Mouse (Mus musculus): ENCODE measurements at regions not wholly inside any gene's neighbourhood (a gene's known extent, or its start where the extent isn't known, plus 50 kb on each side); places are given as distances from the start of the nearest gene placed in this dataset.

DNA sequence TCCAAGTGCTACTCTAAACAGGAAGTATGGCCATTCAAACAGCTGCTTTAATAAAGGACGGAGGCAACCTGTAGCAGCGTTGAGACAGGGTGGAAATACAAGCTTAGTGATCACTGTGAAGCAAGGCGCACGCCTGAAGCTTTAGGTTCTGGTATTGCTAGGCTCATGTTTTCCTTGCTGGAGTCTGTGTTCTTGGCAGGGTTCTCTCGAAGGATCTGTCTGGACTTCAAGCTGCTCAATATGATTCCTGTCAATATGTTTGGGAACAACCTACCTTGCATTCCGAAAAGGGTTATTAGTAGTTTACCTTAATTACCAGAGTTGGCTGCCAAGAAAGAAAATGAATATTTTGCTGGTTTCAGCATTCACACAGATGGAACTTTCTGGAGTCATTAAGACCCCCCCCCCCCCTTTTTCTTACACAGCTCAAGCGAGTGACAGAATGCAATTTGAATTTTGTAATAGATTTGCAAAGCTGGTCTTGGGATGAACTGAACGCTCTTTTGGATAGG, 145.1 kb upstream of the Tmpo start:
- Histone ChIP-seq H3K27ac (ENCODE audit: low read depth) (no peak overlapping the region), H3K9ac (no peak overlapping the region), H3K4me2 (no peak overlapping the region), H3K4me1 (ENCODE audit: insufficient read depth) (no peaks in the 10 kb centered on the region), H3K27me3 (ENCODE audit: insufficient read depth, low read length) (no peaks in the 10 kb centered on the region), H3K36me3 (ENCODE audit: insufficient read depth) (no peaks in the 10 kb centered on the region), H3K4me3 (ENCODE audit: low read depth, low read length) (no peak overlapping the region), H3K9me3 (ENCODE audit: low read depth, low read length) (no peaks in the 10 kb centered on the region)
- DNase-seq (no peak), ATAC-seq (ENCODE audit: insufficient read depth) (no peak)
- 68% methylated on average over 8 of the region's 8 CpGs for WGBS
- no peak for TF ChIP-seq CTCF (IDR thresholded peaks at IDR 0.05; ENCODE audit: low read depth)

DNA sequence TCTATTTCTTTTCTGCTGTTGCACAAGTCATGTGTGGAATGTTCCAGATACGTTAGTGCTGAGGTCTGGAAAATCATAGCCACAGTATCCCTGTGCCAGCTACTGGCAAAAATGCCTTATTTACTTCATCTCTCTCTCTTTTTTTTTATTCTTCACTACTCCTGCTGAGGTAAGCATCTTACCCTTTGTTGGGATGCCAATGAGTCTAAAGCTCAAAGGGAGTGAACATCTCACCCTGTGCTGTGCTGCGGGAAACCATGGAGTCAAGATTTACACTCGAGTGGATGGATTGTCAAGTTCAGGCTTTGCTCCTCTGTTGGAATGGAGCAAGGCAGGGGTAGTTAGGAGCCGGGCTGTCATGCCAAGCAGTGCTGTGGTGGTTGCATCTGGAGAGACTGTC, 140.1 kb upstream of the Tmpo start:
- no peaks in the 10 kb centered on the region for H3K9me3 ChIP-seq (ENCODE audit: low read depth, low read length)
- H3K9ac ChIP-seq, result no peak overlapping the region
- TF ChIP-seq CTCF (IDR thresholded peaks at IDR 0.05; ENCODE audit: low read depth), result no peak
- no peak overlapping the region for H3K4me2 ChIP-seq
- ATAC-seq (ENCODE audit: insufficient read depth) (no peak), DNase-seq (no peak)
- no peaks in the 10 kb centered on the region for H3K4me1 ChIP-seq (ENCODE audit: insufficient read depth)
- no peak overlapping the region for H3K4me3 ChIP-seq (ENCODE audit: low read depth, low read length)
- H3K27me3 ChIP-seq (ENCODE audit: insufficient read depth, low read length), result no peaks in the 10 kb centered on the region
- 75% methylated on average over 4 of the region's 4 CpGs for WGBS
- no peak overlapping the region for H3K27ac ChIP-seq (ENCODE audit: low read depth)
- no peaks in the 10 kb centered on the region for H3K36me3 ChIP-seq (ENCODE audit: insufficient read depth)

DNA sequence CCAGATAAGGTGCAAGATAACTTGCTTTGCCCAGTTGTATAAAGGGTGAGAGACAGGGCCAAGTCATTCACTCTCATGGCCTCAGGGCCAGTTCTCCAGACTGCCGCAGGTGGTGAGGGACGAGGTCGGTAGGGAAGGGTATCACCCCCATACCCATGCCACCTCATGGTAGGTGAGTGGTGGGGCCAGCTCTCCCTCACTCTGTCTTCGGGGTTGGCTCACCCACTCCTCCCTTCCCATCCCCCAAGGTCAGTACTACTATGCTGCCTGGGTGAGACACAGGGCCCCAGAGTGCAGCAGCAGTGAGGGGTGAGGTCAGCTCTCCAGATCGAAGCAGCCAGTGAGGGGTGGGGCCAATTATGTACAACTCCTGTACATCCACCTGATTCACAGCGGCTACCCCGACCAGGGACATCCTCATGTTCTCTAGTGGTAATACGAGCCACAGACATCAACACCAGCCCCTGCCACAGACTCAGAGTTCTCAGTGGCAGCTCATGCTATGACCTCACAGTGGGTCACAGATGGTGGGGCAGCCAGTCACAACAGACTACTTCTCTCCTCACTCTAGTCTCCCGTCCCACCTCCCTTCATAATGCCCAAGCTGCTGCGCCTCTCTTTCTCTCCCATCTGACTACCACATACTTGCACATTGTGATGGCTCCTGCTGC, 138.5 kb upstream of the Tmpo start:
- 76% methylated on average over 10 of the region's 10 CpGs for WGBS
- Histone ChIP-seq H3K4me3 (ENCODE audit: low read depth, low read length) (no peak overlapping the region), H3K36me3 (ENCODE audit: insufficient read depth) (no peaks in the 10 kb centered on the region), H3K4me2 (no peak overlapping the region), H3K4me1 (ENCODE audit: insufficient read depth) (no peaks in the 10 kb centered on the region), H3K9ac (no peak overlapping the region), H3K27me3 (ENCODE audit: insufficient read depth, low read length) (no peaks in the 10 kb centered on the region), H3K27ac (ENCODE audit: low read depth) (no peak overlapping the region), H3K9me3 (ENCODE audit: low read depth, low read length) (no peaks in the 10 kb centered on the region)
- ATAC-seq (ENCODE audit: insufficient read depth), result no peak
- TF ChIP-seq CTCF (IDR thresholded peaks at IDR 0.05; ENCODE audit: low read depth), result no peak
- DNase-seq, result no peak

GRCm38 (mm10) chr10:91314441-91314840, 133.3 kb upstream of the Tmpo start:
- Histone ChIP-seq H3K4me2 (no peak overlapping the region), H3K27ac (ENCODE audit: low read depth) (no peak overlapping the region)
- ATAC-seq (ENCODE audit: insufficient read depth), result no peak

DNA sequence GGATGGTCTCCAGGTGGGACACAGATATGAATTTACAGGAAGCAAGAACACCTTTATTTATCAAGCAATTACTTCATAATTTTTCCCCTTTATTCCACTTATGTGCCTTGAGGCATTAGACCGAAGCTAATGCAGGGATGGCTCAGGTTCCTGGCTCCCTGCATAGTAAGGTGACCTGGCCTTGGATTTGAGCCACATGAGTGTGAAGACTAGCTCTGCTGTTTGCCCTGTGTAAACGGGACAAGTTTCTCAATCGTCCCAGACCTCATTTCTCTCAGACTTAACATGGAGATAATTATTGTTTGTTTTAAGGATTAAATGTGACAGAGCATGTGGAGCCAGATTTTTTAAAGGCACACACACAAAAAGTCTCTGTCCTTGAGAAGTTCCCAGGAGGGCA, 132.2 kb upstream of the Tmpo start:
- Histone ChIP-seq H3K4me3 (ENCODE audit: low read depth, low read length) (no peak overlapping the region), H3K4me2 (no peak overlapping the region), H3K27me3 (ENCODE audit: insufficient read depth, low read length) (no peaks in the 10 kb centered on the region), H3K9ac (no peak overlapping the region), H3K4me1 (ENCODE audit: insufficient read depth) (no peaks in the 10 kb centered on the region), H3K27ac (ENCODE audit: low read depth) (no peak overlapping the region), H3K36me3 (ENCODE audit: insufficient read depth) (no peaks in the 10 kb centered on the region), H3K9me3 (ENCODE audit: low read depth, low read length) (no peaks in the 10 kb centered on the region)
- ATAC-seq (ENCODE audit: insufficient read depth) (no peak), DNase-seq (no peak)
- 25% methylated on average over 3 of the region's 3 CpGs for WGBS
- TF ChIP-seq CTCF (IDR thresholded peaks at IDR 0.05; ENCODE audit: low read depth), result no peak

More at GRCm38 (mm10) chr10:91314441-91314840, 133.3 kb upstream of the Tmpo start:
- no peaks in the 10 kb centered on the region for H3K9me3 ChIP-seq (ENCODE audit: low read depth, low read length)
- H3K4me1 ChIP-seq (ENCODE audit: insufficient read depth), result no peaks in the 10 kb centered on the region
- TF ChIP-seq CTCF (IDR thresholded peaks at IDR 0.05; ENCODE audit: low read depth), result no peak
- WGBS, result 78% methylated on average over 1 of the region's 1 CpGs
- H3K36me3 ChIP-seq (ENCODE audit: insufficient read depth), result no peaks in the 10 kb centered on the region
- no peak overlapping the region for H3K4me3 ChIP-seq (ENCODE audit: low read depth, low read length)
- H3K27me3 ChIP-seq (ENCODE audit: insufficient read depth, low read length), result no peaks in the 10 kb centered on the region
- no peak overlapping the region for H3K9ac ChIP-seq
- no peak for DNase-seq

- H3K4me1 ChIP-seq (ENCODE audit: insufficient read depth), result no peaks in the 10 kb centered on the region
- no peak for TF ChIP-seq CTCF (IDR thresholded peaks at IDR 0.05; ENCODE audit: low read depth)
- no peak overlapping the region for H3K4me3 ChIP-seq (ENCODE audit: low read depth, low read length)
- DNase-seq (no peak), ATAC-seq (ENCODE audit: insufficient read depth) (no peak)
- no peaks in the 10 kb centered on the region for H3K9me3 ChIP-seq (ENCODE audit: low read depth, low read length)
- no peak overlapping the region for H3K4me2 ChIP-seq
- H3K36me3 ChIP-seq (ENCODE audit: insufficient read depth), result no peaks in the 10 kb centered on the region
- H3K27ac ChIP-seq (ENCODE audit: low read depth), result no peak overlapping the region
- 56% methylated on average over 5 of the region's 5 CpGs for whole genome bisulfite sequencing
- no peak overlapping the region for H3K9ac ChIP-seq
- no peaks in the 10 kb centered on the region for H3K27me3 ChIP-seq (ENCODE audit: insufficient read depth, low read length)
These were observed 131.8 kb upstream of the Tmpo start for GRCm38 (mm10) chr10:91312913-91313312.

GRCm38 (mm10) chr10:91300067-91300466, 119.0 kb upstream of the Tmpo start:
- no peaks in the 10 kb centered on the region for H3K9me3 ChIP-seq (ENCODE audit: low read depth, low read length)
- no peak overlapping the region for H3K9ac ChIP-seq
- TF ChIP-seq CTCF (IDR thresholded peaks at IDR 0.05; ENCODE audit: low read depth), result no peak
- H3K27ac ChIP-seq (ENCODE audit: low read depth), result no peak overlapping the region
- no peaks in the 10 kb centered on the region for H3K4me1 ChIP-seq (ENCODE audit: insufficient read depth)
- DNase-seq, result peak; percentile 36
- H3K4me3 ChIP-seq (ENCODE audit: low read depth, low read length), result no peak overlapping the region
- no peaks in the 10 kb centered on the region for H3K36me3 ChIP-seq (ENCODE audit: insufficient read depth)
- 52% methylated on average over 7 of the region's 7 CpGs for WGBS
- ATAC-seq (ENCODE audit: insufficient read depth), result no peak
- H3K4me2 ChIP-seq, result no peak overlapping the region
- no peaks in the 10 kb centered on the region for H3K27me3 ChIP-seq (ENCODE audit: insufficient read depth, low read length)

All from lung, embryonic 14.5 days (tissue).